Mouse (Mus musculus) Patski (cell line): ENCODE data around the gene Gckr. TPM values are rescaled to one million over a fixed set of nuclear protein-coding genes. Genes with fewer than 3 reads are reported as not detected.
"Not testable (repeated sequence)": the region's sequence is repeated elsewhere in the genome, so short reads cannot be mapped to it uniquely, and the experiment has no call there.

ENCODE experiments used
- ATAC-seq: fragments of 100-300 bp; one replicate; pipeline ENCODE4 v1.8.0; 2021
- CTCF ChIA-PET: fragments of 350-600 bp; sonication (Branson Sonifier 250); formaldehyde crosslinking; loops from one replicate; lab custom pipeline; 2022; ENCODE audit warnings: inconsistent platforms; lab: Charles Lee
- POLR2A ChIA-PET: fragments of 350-600 bp; sonication (Branson Sonifier 250); formaldehyde crosslinking; loops from one replicate; lab custom pipeline; 2022; ENCODE audit warnings: antibody characterized with exemption, inconsistent platforms; lab: Charles Lee
- DNase-seq: peaks from one replicate; pipeline ENCODE4 v3.0.0-alpha.2; 2011; ENCODE audit warnings: low read depth, low spot score
- H3K27me3 ChIP-seq: fragments of 371-371 bp; one replicate; pipeline ENCODE4 v1.5.1; 2021
- CTCF ChIP-seq: fragments of 100-300 bp; IDR thresholded peaks from one replicate; pipeline ENCODE4 v1.5.1; 2021
- in situ Hi-C: fragments of 300-500 bp; cut with MboI; formaldehyde crosslinking; loops from 3 replicates; pipeline ENCODE4 v1.11.1; 2018; ENCODE audit warnings: low pct_unique_long_range_greater_than_20kb, mixed read lengths
- polyA plus RNA-seq: library from polyadenylated mRNA; unstranded; gene quantifications from one replicate; pipeline ENCODE4 v1.2.3, GENCODE M21; 2021

Gene Gckr
- polyA plus RNA-seq, 1 experiment from 2014 or later = 5.9 TPM

GRCm38 (mm10) chr5:31324085-31324484 is 26.8 kb downstream of the Gckr start:
- no peaks in the 10 kb centered on the region for H3K27me3 ChIP-seq
- TF ChIP-seq CTCF = no peak
- DNase-seq (no peak), ATAC-seq (no peak)
- ChIA-PET POLR2A (no interaction called here), CTCF (interaction anchor here (0.9 kb wide), 1 partner anchor 9 kb away, joined by 3 read pairs; no protein-coding TSS in a partner anchor)
- in situ Hi-C loops = loop anchor here (10.0 kb wide), 2 partner anchors 69 to 109 kb away; partner anchors contain the start of gene Krtcap3

DNA sequence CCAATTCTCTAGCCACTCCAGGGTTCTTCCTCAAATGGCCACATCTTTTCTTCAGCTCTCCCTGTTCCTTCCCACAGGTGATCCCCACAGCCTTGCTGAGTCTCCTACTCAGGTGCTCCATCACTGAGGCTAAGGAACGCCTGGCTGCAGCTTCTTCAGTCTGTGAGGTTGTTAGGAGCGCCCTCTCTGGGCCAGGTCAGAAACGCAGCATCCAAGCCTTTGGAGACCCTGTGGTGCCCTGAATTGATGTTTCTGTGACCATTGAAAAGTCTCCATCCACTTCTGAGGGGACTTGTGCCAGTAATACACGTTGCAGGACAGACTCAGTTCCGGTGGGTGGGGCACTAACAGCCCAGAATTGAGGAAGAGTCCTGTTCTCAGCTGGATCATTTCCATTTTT is 29.6 kb downstream of the Gckr start:
- TF ChIP-seq CTCF = peak; percentile 46
- H3K27me3 ChIP-seq = no peaks in the 10 kb centered on the region
- CTCF ChIA-PET = interaction anchor here (0.7 to 1.7 kb wide), 3 partner anchors 14 to 108 kb away, joined by 3 to 4 read pairs (median 3); no protein-coding TSS in a partner anchor
- POLR2A ChIA-PET = interaction anchor here (0.7 kb wide), 1 partner anchor 125 kb away, joined by 3 read pairs; the partner anchor contains the start of gene Zfp513
- DNase-seq (no peak), ATAC-seq (no peak)
- in situ Hi-C loops = loop anchor here (10.0 kb wide), 2 partner anchors 72 to 112 kb away; partner anchors contain the start of gene Krtcap3

GRCm38 (mm10) chr5:31328255-31328654 is 31.0 kb downstream of the Gckr start:
- ChIA-PET CTCF (interaction anchor here (0.7 to 1.5 kb wide), 21 partner anchors 9 to 166 kb away, joined by 3 to 8 read pairs (median 3); partner anchors contain the start of genes Eif2b4, Gckr and Snx17), POLR2A (interaction anchor here (0.6 kb wide), 1 partner anchor 779 kb away, joined by 3 read pairs; no protein-coding TSS in a partner anchor)
- peak; percentile 95 for TF ChIP-seq CTCF
- H3K27me3 ChIP-seq = no peaks in the 10 kb centered on the region
- ATAC-seq (no peak), DNase-seq (peak; percentile 19)
- in situ Hi-C loops = loop anchor here (10.0 kb wide), 2 partner anchors 73 to 113 kb away; partner anchors contain the start of gene Krtcap3

GRCm38 (mm10) chr5:31357586-31357985 is 60.3 kb downstream of the Gckr start:
- DNase-seq, ATAC-seq, CTCF ChIA-PET, POLR2A ChIA-PET, H3K27me3 ChIP-seq, in situ Hi-C loops: not testable (repeated sequence)

GRCm38 (mm10) chr5:31360955-31361354 is 63.7 kb downstream of the Gckr start:
- TF ChIP-seq CTCF = peak; percentile 46
- ChIA-PET POLR2A (no interaction called here), CTCF (no interaction called here)
- DNase-seq (no peak), ATAC-seq (no peak)
- in situ Hi-C loops = no loop called here
- peaks cover 5% of the 10 kb centered on the region for H3K27me3 ChIP-seq

Other genes with a start within 250 kb of the Gckr start
- gene Atraid, start 249.1 kb upstream of the Gckr start, polyA plus RNA-seq = 118 TPM
- 13.2 TPM for gene Slc5a6, start 248.5 kb upstream of the Gckr start, polyA plus RNA-seq
- gene Cad, start 242.7 kb upstream of the Gckr start, polyA plus RNA-seq = 39.8 TPM
- gene Dnajc5g, start 191.2 kb upstream of the Gckr start, polyA plus RNA-seq = not detected
- 0.06 TPM for gene Slc30a3, start 189.2 kb upstream of the Gckr start, polyA plus RNA-seq
- not detected for gene Trim54, start 180.7 kb upstream of the Gckr start, polyA plus RNA-seq
- not detected for gene Ucn, start 158.6 kb upstream of the Gckr start, polyA plus RNA-seq
- gene Mpv17, start 143.2 kb upstream of the Gckr start, polyA plus RNA-seq = 162 TPM
- 3.9 TPM for gene Gm29609, start 117.5 kb upstream of the Gckr start, polyA plus RNA-seq
- 63.0 TPM for gene Gtf3c2, start 117.3 kb upstream of the Gckr start, polyA plus RNA-seq
- 163 TPM for gene Snx17, start 104.2 kb upstream of the Gckr start, polyA plus RNA-seq
- gene Eif2b4, start 104.0 kb upstream of the Gckr start, polyA plus RNA-seq = 78.1 TPM
- 44.0 TPM for gene Zfp513, start 95.1 kb upstream of the Gckr start, polyA plus RNA-seq
- gene Ppm1g, start 76.8 kb upstream of the Gckr start, polyA plus RNA-seq = 194 TPM
- gene Nrbp1, start 56.6 kb upstream of the Gckr start, polyA plus RNA-seq = 133 TPM
- gene Gm9970, start 56.2 kb upstream of the Gckr start, polyA plus RNA-seq = 0.73 TPM
- gene Krtcap3, start 45.8 kb upstream of the Gckr start, polyA plus RNA-seq = 8.6 TPM
- 57.9 TPM for gene Ift172, start 6.3 kb upstream of the Gckr start, polyA plus RNA-seq
- gene Fndc4, start 1.4 kb upstream of the Gckr start, polyA plus RNA-seq = 107 TPM
- 15.8 TPM for gene Zfp512, start 155.0 kb downstream of the Gckr start, polyA plus RNA-seq
- gene 4930548H24Rik, start 188.3 kb downstream of the Gckr start, polyA plus RNA-seq = not detected
- 37.4 TPM for gene Gpn1, start 197.3 kb downstream of the Gckr start, polyA plus RNA-seq
- 45.8 TPM for gene Slc4a1ap, start 229.6 kb downstream of the Gckr start, polyA plus RNA-seq
- gene Supt7l, start 230.4 kb downstream of the Gckr start, polyA plus RNA-seq = 25.7 TPM